Mouse (Mus musculus): ENCODE data around the gene Stx5a.
"Not testable (repeated sequence)": the region's sequence is repeated elsewhere in the genome, so short reads cannot be mapped to it uniquely, and the experiment has no call there.

Gene Stx5a

GRCm38 (mm10) chr19:8715868-8716766 lies 25.1 kb upstream of the Stx5a start:
- DNase-seq (ENCODE audit: low spot score in 2 of 2), result no peak

GRCm38 (mm10) chr19:8716767-8717475 lies 24.3 kb upstream of the Stx5a start:
- DNase-seq (ENCODE audit: low spot score in 2 of 2), result no peak

GRCm38 (mm10) chr19:8718357-8718756 lies 22.9 kb upstream of the Stx5a start:
- DNase-seq (ENCODE audit: low spot score in 2 of 2), result peak; percentile 55 to 72

GRCm38 (mm10) chr19:8719037-8719436 lies 22.2 kb upstream of the Stx5a start:
- DNase-seq (ENCODE audit: low spot score in 2 of 2), result not testable (repeated sequence)

- DNase-seq (ENCODE audit: low spot score in 2 of 2), result no peak
These were observed 19.8 kb upstream of the Stx5a start for GRCm38 (mm10) chr19:8721378-8721777.

GRCm38 (mm10) chr19:8722021-8722420 lies 19.2 kb upstream of the Stx5a start:
- DNase-seq (ENCODE audit: low spot score in 2 of 2), result no peak

- no peak for DNase-seq (ENCODE audit: low spot score in 2 of 2)
These were observed 18.7 kb upstream of the Stx5a start for GRCm38 (mm10) chr19:8722559-8722906.

- DNase-seq (ENCODE audit: low spot score in 2 of 2), result peak; percentile 90 to 91
These were observed 18.2 kb upstream of the Stx5a start, which contains the start of gene Slc3a2 for GRCm38 (mm10) chr19:8722907-8723573. Gene Slc3a2 (minus strand): TSS chr19:8723369.

GRCm38 (mm10) chr19:8723574-8724346 lies 17.5 kb upstream of the Stx5a start:
- no peak for DNase-seq (ENCODE audit: low spot score in 2 of 2)

GRCm38 (mm10) chr19:8724392-8724791 lies 16.8 kb upstream of the Stx5a start:
- no peak for DNase-seq (ENCODE audit: low spot score in 2 of 2)

- DNase-seq (ENCODE audit: low spot score in 2 of 2), result no peak
These were observed 16.1 kb upstream of the Stx5a start for GRCm38 (mm10) chr19:8725081-8725613.

GRCm38 (mm10) chr19:8726609-8727390 lies 14.4 kb upstream of the Stx5a start:
- no peak for DNase-seq (ENCODE audit: low spot score in 2 of 2)

GRCm38 (mm10) chr19:8727495-8728114 lies 13.6 kb upstream of the Stx5a start:
- no peak for DNase-seq (ENCODE audit: low spot score in 2 of 2)

GRCm38 (mm10) chr19:8728335-8729099 lies 12.7 kb upstream of the Stx5a start:
- DNase-seq (ENCODE audit: low spot score in 2 of 2), result not testable (repeated sequence)

GRCm38 (mm10) chr19:8734334-8734733 lies 6.9 kb upstream of the Stx5a start:
- DNase-seq (ENCODE audit: low spot score in 2 of 2), result no peak

- peak; percentile 75 to 90 for DNase-seq (ENCODE audit: low spot score in 2 of 2)
These were observed 5.6 kb upstream of the Stx5a start, which contains the start of gene Wdr74 for GRCm38 (mm10) chr19:8735389-8736159. Gene Wdr74 (plus strand): TSS chr19:8735827.

- no peak for DNase-seq (ENCODE audit: low spot score in 2 of 2)
These were observed 5.1 kb upstream of the Stx5a start for GRCm38 (mm10) chr19:8736160-8736467.

GRCm38 (mm10) chr19:8738911-8739310 lies 2.3 kb upstream of the Stx5a start:
- DNase-seq (ENCODE audit: low spot score in 2 of 2), result no peak

- no peak for DNase-seq (ENCODE audit: low spot score in 2 of 2)
These were observed 1.6 kb upstream of the Stx5a start for GRCm38 (mm10) chr19:8739646-8740045.

Data from spleen, postnatal 14 days (tissue).